Mouse (Mus musculus) cerebellum, adult 2 months (tissue): ENCODE results near the gene Als2cr12.
"Not testable (repeated sequence)": the region's sequence is repeated elsewhere in the genome, so short reads cannot be mapped to it uniquely, and the experiment has no call there.

Experiments
- CTCF ChIP-seq: fragments of 200-500 bp; IDR thresholded peaks from 2 replicates; pipeline ENCODE4 v1.5.1; 2011; ENCODE audit warnings: low read depth, mild to moderate bottlenecking, control low read depth, low read length, moderate library complexity, borderline replicate concordance; ENCODE audit not compliant: insufficient read depth
- POLR2A ChIP-seq: fragments of 200-500 bp; IDR thresholded peaks from 2 replicates; pipeline ENCODE4 v1.6.1; 2011; ENCODE audit warnings: low read length, control low read depth, borderline replicate concordance; ENCODE audit not compliant: insufficient read depth

DNA sequence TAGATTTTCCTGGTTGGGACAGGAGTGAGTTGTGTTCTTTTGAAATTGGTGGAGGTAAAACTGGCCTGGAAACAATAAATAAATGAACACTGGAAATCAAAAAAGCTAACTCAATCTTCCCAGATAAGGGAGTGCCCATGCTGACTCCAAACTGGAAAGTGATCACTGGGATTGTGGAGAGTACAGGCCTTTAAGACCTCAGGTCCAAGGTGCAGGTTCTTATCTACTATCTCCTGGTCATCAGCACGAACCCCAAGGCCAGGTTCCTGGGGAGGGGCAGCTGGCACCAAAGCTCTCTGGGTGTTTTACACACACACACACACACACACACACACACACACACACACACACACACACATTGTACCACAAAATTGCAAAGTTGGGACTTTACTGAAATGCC, 4.1 kb downstream of the Als2cr12 start:
- not testable (repeated sequence) for TF ChIP-seq POLR2A, CTCF
